Mouse (Mus musculus) G1E-ER4 (cell line): ENCODE data around the gene Unc5cl. TPM values are rescaled to one million over a fixed set of nuclear protein-coding genes. Genes with fewer than 3 reads are reported as not detected.

Experiments used
- GATA1 ChIP-seq: IDR thresholded peaks from one replicate; pipeline ENCODE4 v1.8.0; 2012; ENCODE audit warnings: low read length, inconsistent platforms
- polyA plus RNA-seq: library from polyadenylated mRNA; stranded (reverse); fragments of >175 nt; gene quantifications from 2 replicates; pipeline ENCODE4 v1.2.3, GENCODE M21; 2012

Gene Unc5cl
- polyA plus RNA-seq, 1 experiment, result 2.2 TPM

DNA sequence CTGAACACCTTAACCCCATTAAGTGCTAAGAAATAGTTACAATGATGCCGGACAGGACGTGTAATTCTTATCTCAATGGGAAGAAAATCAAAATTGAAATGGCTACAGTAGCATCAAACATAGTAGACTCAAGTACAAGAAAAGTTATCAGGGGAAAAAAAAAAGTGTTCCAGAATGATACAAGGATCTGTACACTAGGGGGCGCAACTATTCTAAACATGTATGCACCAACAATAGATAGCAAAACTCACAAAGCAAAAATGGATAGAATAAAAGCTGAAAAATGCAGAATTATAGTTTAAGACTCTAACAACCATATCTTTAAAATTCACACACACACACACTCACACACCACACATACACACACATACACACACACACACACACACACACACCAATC, 134.0 kb downstream of the Unc5cl start:
- no peak for TF ChIP-seq GATA1

Other genes starting within 250 kb of the Unc5cl start
- gene Trem1, start 222.1 kb upstream of the Unc5cl start, polyA plus RNA-seq, result not detected in 2 replicates
- gene Trem3, start 207.1 kb upstream of the Unc5cl start, polyA plus RNA-seq, result not detected in 2 replicates
- gene Treml4, start 190.6 kb upstream of the Unc5cl start, polyA plus RNA-seq, result 0.05 TPM in 1 of 2 replicates, not detected in the other
- 15.1 and 15.2 TPM in 2 replicates for gene Treml2, start 155.4 kb upstream of the Unc5cl start, polyA plus RNA-seq
- gene B430306N03Rik, start 138.8 kb upstream of the Unc5cl start, polyA plus RNA-seq, result 0.02 TPM in 2 replicates
- 1.1 and 1.2 TPM in 2 replicates for gene Trem2, start 108.5 kb upstream of the Unc5cl start, polyA plus RNA-seq
- gene Treml1, start 95.0 kb upstream of the Unc5cl start, polyA plus RNA-seq, result 2.2 and 2.9 TPM in 2 replicates
- 45.8 and 46.5 TPM in 2 replicates for gene Nfya, start 45.0 kb upstream of the Unc5cl start, polyA plus RNA-seq
- 4.5 and 5.3 TPM in 2 replicates for gene Oard1, start 44.9 kb upstream of the Unc5cl start, polyA plus RNA-seq
- 0.09 and 0.14 TPM in 2 replicates for gene Apobec2, start 22.0 kb upstream of the Unc5cl start, polyA plus RNA-seq
- 18.2 and 49.1 TPM in 2 replicates for gene Tspo2, start 3.4 kb upstream of the Unc5cl start, polyA plus RNA-seq